Mouse (Mus musculus) heart, postnatal 0 days (tissue): ENCODE measurements around the gene Crocc.

Source experiments
- CTCF ChIP-seq: IDR thresholded peaks from 2 replicates; pipeline ENCODE4 v1.5.1; 2016; ENCODE audit warnings: antibody characterized with exemption, control low read depth, low read depth
- EP300 ChIP-seq: IDR thresholded peaks from 2 replicates; pipeline ENCODE4 v1.6.1; 2016; ENCODE audit warnings: antibody characterized with exemption, low read depth

- TF ChIP-seq CTCF (no peak), EP300 (no peak)
Observed at GRCm38 (mm10) chr4:140995811-140996210, 64.5 kb downstream of the Crocc start.
